Mouse (Mus musculus) testis, adult 2 months (tissue): ENCODE data around the gene Snx30. TPM values are rescaled to one million over a fixed set of nuclear protein-coding genes. Genes with fewer than 3 reads are reported as not detected.

Source experiments
- H3K27ac ChIP-seq: fragments of 200-500 bp; 2 replicates; pipeline ENCODE4 v1.5.1; 2012; ENCODE audit warnings: low read depth, low read length; ENCODE audit not compliant: control insufficient read depth, insufficient read depth
- H3K27me3 ChIP-seq: fragments of 200-500 bp; 2 replicates; pipeline ENCODE4 v1.6.1; 2012; ENCODE audit warnings: mild to moderate bottlenecking, low read length, moderate library complexity; ENCODE audit not compliant: control insufficient read depth, insufficient read depth
- H3K36me3 ChIP-seq: fragments of 200-500 bp; 2 replicates; pipeline ENCODE4 v1.6.1; 2012; ENCODE audit warnings: mild to moderate bottlenecking, low read length; ENCODE audit not compliant: control insufficient read depth, insufficient read depth
- H3K4me1 ChIP-seq: fragments of 200-500 bp; 2 replicates; pipeline ENCODE4 v1.6.1; 2012; ENCODE audit warnings: low read length; ENCODE audit not compliant: control insufficient read depth, insufficient read depth
- H3K4me3 ChIP-seq: fragments of 200-500 bp; 2 replicates; pipeline ENCODE4 v1.5.1; 2012; ENCODE audit warnings: low read depth, mild to moderate bottlenecking, low read length, moderate library complexity, mixed read lengths; ENCODE audit not compliant: control insufficient read depth
- CTCF ChIP-seq: fragments of 200-500 bp; IDR thresholded peaks from 2 replicates; pipeline ENCODE4 v1.5.1; 2012; ENCODE audit warnings: low read depth, mild to moderate bottlenecking, inconsistent platforms, low read length, moderate library complexity; ENCODE audit not compliant: control insufficient read depth, insufficient read depth, insufficient replicate concordance
- POLR2A ChIP-seq: fragments of 200-500 bp; IDR thresholded peaks from 2 replicates; pipeline ENCODE4 v1.6.1; 2012; ENCODE audit warnings: low read depth, mild to moderate bottlenecking, inconsistent platforms, low read length, moderate library complexity; ENCODE audit not compliant: control insufficient read depth
- polyA plus RNA-seq: library from polyadenylated mRNA; depleted of rRNA; stranded (reverse); fragments of >200 nt; gene quantifications from 2 replicates; pipeline ENCODE4 v1.2.3, GENCODE M21; 2012

Gene Snx30
- polyA plus RNA-seq, 1 experiment = 0.57 TPM

DNA sequence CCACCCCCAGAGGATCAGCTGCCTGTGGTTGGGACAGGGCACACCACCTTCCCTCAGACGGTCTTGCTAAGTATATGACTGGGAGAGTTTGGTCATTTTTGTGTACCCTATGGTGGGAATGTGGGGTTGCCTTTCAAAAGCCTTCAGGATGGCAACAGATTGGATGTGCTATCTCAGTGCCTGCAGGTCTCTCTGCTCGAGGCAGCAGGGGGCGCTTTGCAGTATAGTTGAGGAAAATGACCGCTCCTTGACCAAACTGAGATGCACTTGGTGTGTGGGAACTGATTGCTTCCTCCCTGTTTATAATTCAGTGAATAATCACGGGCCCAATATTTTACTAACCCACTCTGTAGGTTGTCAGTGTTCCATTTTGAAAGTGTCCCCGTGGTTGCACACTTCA, 96.9 kb downstream of the Snx30 start:
- Histone ChIP-seq H3K27me3 (no peaks in the 10 kb centered on the region), H3K4me1 (no peaks in the 10 kb centered on the region), H3K27ac (no peak overlapping the region), H3K4me3 (no peak overlapping the region), H3K36me3 (no peaks in the 10 kb centered on the region)
- TF ChIP-seq POLR2A (no peak), CTCF (peak; percentile 28; the same call in 1 of the 2 replicates)

DNA sequence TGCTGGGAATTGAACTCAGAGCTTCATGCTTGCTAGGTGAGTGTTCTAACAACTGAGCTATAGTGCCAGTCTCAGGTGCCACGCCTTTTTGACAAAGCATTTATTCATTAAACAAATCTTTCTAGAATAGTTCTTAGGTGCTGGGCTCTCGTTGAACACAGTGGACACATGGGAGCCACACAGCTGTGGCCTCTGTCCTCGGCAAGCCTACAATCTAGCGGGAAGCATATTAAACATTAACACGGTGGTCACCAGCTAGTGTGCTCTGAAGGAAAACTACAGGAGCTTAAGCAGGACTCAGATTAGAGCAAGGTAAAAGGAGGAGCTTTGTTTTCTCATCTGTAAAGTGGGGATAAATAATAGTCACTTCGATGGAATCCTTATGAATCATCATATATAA, 101.5 kb downstream of the Snx30 start:
- TF ChIP-seq POLR2A (no peak), CTCF (no peak)
- Histone ChIP-seq H3K4me3 (no peak overlapping the region), H3K4me1 (no peaks in the 10 kb centered on the region), H3K27ac (no peak overlapping the region), H3K36me3 (no peaks in the 10 kb centered on the region), H3K27me3 (no peaks in the 10 kb centered on the region)

DNA sequence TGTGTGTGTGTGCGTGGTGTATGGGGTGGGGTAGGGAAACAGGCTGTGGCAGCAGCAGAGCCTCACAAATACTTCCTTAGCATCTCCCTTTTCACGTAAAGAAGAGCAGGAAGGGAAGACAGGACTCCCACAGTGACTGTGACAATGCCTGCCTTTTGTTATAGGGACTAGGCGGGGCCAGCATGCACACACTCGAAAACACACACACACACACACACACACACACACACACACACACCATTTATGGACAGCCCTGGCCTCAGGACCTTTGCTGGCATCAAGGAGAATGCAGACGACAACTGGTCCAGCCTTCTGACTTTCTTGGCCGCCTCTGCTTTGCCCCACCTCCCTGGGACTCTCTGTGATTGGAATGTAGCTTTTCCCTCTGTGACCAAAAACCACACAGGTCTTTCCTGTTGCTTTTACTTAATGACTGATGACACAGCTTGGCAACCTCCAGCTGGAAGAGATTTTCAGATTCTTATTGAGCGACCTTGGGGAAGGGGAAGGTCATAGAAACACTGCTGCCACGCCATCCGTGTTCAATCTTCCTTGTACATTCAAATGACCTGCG, 102.1 kb downstream of the Snx30 start:
- H3K4me3 ChIP-seq = no peak overlapping the region
- no peaks in the 10 kb centered on the region for H3K36me3 ChIP-seq
- H3K27me3 ChIP-seq = no peaks in the 10 kb centered on the region
- no peak overlapping the region for H3K27ac ChIP-seq
- TF ChIP-seq POLR2A (no peak), CTCF (no peak)
- H3K4me1 ChIP-seq = no peaks in the 10 kb centered on the region

DNA sequence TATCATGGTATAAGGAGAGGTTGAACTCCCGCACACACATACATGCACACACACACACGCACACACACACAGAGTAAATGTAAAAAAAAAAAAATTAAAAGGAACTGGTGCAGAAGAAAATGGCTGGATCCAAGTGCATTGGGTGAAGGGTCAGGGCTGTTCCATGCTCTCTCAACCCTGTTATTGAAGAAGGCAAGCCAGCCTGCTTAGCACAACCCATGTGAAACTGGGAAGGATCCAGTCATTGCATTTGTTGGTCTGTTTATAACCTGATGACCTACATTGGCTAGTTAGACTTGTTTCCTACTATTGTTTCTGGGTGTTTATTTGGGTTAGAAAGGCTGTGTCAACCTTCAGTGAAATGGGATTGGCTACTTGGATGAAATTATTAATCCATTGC, 103.1 kb downstream of the Snx30 start:
- TF ChIP-seq CTCF (no peak), POLR2A (no peak)
- Histone ChIP-seq H3K27ac (no peak overlapping the region), H3K36me3 (no peaks in the 10 kb centered on the region), H3K4me3 (no peak overlapping the region), H3K4me1 (no peaks in the 10 kb centered on the region), H3K27me3 (no peaks in the 10 kb centered on the region)

DNA sequence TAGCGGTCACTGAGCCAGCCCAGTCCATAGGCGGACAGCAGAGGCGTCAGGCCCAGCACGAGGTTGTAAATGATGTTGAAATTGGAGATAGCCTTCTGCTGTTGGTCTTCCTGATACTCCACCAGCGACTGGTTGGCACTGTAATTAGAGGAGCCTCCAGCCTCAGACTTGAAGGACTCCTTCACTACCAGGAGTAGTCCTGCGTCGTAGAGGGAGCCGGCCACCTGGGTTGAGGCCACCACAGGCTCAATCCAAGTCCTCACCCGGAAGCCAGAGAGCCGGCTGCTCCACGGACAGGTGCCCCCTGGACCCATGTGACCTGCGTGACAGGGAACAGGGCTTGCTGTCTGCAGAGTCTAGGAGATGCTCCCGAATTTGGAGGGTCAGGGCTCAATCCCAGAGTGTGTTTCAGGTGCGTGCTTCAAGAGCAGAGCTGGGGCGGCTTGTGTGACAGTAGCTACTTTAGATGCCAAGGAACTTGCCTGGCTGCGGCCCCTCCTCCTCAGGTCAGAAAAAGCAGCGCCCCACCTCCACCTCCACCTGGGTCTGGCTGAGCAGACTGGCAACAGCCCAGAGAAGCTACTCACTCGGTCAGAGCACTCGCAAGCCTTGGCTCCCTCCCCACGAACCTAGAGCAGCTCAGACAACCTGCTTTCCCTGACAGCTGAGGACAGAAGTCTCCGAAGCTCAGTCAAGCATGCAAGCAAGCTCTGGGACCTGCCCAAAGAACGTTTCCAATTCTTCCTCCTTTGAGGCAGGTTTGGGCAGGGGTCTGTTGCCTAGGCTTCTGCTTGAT, 109.2 kb downstream of the Snx30 start, which contains the start of gene Slc46a2:
Slc46a2 (minus strand) TSS at position 449 of the 796 bp plus-strand sequence.
- peaks cover 9% of the 10 kb centered on the region; the same call in 1 of the 2 replicates for H3K4me1 ChIP-seq
- H3K27ac ChIP-seq = no peak within 1 kb of the TSS
- TF ChIP-seq CTCF (no peak), POLR2A (no peak)
- peak within 1 kb of the TSS; percentile 20 for H3K4me3 ChIP-seq
- no peaks in the 10 kb centered on the region for H3K36me3 ChIP-seq
- H3K27me3 ChIP-seq = no peaks in the 10 kb centered on the region

DNA sequence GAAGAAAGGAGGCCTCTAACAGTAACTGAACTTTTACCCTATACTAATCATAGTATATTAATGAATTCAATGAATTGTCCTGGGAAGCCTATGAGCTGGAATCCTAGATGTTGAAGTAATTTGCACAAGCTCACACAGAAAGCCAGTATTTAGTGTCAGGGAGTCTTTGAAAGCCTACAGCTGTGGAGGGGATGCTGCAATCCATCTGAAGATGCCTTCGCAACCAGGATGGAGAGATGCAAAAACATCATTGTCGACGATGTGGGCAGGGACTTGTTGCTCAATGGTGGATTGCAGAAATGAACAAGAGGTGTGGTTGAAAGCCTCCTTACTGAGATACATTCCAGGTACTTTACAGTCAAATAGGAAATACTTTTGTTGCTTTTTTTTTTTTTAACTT, 112.3 kb downstream of the Snx30 start:
- H3K27me3 ChIP-seq = no peaks in the 10 kb centered on the region
- H3K36me3 ChIP-seq = no peaks in the 10 kb centered on the region
- no peak overlapping the region for H3K4me3 ChIP-seq
- H3K27ac ChIP-seq = no peak overlapping the region
- TF ChIP-seq CTCF (no peak), POLR2A (no peak)
- peaks cover 9% of the 10 kb centered on the region; the same call in 1 of the 2 replicates for H3K4me1 ChIP-seq

DNA sequence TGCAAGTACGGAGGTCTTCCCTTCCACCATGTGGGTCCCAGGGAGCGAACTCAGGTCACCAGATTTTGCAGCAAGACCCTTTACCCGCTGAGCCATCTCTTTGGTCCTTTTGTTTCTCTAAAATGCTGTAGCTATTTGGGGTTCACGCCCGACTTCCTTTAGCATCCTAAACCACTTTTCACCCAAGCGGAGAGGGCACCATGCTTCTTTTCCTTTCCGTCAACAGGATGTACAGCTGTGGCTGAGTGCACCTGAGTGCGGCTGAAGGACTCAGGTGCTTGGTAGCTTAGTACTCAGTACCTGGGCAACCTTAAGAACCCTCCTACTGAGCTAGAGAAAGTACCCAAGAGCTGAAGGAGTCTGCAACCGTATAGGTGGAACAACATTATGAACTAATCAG, 119.4 kb downstream of the Snx30 start:
- TF ChIP-seq POLR2A = no peak
- no peak for TF ChIP-seq CTCF
- no peak overlapping the region for H3K27ac ChIP-seq
- H3K4me1 ChIP-seq = no peaks in the 10 kb centered on the region
- no peaks in the 10 kb centered on the region for H3K27me3 ChIP-seq
- H3K36me3 ChIP-seq = no peaks in the 10 kb centered on the region
- H3K4me3 ChIP-seq = no peak overlapping the region
